Mouse (Mus musculus) right cerebral cortex, postnatal 36 days (tissue): ENCODE results near the gene Prkaa1.
"Not testable (repeated sequence)": the region's sequence is repeated elsewhere in the genome, so short reads cannot be mapped to it uniquely, and the experiment has no call there.

ENCODE experiments used
- DNase-seq, 2 experiments: peaks; one replicate each; pipeline ENCODE4 v3.0.0; 2022; ENCODE audit warnings: low spot score in 2 of 2, mixed read lengths in 1 of 2

The Prkaa1 gene

DNA sequence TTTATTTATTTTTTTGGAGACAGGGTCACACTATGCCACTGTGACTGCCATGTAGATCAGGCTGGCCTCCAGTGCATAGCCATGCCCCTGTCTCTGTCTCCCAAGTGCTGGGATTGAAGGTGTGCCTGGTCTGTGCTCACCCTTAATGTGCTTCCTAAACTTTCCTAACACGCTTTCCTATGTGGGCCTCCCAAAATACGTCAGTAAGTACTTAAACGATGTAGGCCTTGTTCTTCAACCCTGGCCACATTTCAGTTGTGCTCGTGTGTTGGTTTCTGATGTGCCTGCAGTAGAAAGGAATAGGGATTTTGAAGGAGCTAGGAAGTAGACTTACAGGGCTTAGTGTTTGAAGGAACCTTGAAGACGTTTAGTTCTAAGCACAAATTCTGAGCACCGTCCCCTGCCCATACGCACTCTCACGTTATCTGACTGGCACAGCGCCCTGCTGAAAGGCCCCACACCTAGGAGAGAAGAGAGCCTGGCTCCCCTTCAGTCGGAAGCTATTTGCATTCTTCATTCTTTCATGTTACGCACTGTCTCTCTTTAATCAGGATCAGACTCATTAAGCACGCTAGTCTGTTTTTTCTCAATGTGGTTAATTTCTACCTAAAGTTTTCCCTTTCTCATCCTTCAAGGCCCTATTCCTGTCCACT lies 21.6 kb downstream of the Prkaa1 start:
- DNase-seq: no peak

DNA sequence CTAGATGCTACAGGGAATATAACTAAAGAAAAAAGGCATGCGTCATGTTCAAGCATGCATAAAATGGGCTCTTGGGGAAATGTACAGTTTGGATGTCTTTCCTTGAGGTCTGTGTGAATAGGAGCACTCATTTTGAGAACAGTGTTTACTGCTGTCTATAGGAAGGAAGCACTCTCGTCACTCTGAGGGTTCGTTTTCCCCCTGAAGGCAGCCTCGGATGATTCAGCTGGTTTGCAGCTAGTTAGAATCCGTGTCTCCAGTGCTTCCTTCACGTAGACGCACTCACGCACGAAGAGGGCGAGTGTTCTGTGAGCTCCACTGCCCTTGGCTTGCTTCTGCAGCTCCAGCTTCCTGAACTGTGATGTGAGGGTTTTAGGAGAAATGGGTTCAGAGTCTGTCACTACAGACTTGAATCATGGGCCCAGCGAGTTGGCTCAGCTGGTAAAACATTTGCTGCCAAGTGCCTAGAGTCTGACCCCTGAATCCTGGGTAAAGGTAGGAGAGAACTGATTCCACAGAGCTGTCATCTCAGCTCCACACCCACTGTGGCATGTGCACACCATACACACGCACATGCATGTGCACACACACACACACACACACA lies 29.7 kb downstream of the Prkaa1 start:
- no peak for DNase-seq

- no peak for DNase-seq
These were observed 41.1 kb downstream of the Prkaa1 start for GRCm38 (mm10) chr15:5184668-5185330.

DNA sequence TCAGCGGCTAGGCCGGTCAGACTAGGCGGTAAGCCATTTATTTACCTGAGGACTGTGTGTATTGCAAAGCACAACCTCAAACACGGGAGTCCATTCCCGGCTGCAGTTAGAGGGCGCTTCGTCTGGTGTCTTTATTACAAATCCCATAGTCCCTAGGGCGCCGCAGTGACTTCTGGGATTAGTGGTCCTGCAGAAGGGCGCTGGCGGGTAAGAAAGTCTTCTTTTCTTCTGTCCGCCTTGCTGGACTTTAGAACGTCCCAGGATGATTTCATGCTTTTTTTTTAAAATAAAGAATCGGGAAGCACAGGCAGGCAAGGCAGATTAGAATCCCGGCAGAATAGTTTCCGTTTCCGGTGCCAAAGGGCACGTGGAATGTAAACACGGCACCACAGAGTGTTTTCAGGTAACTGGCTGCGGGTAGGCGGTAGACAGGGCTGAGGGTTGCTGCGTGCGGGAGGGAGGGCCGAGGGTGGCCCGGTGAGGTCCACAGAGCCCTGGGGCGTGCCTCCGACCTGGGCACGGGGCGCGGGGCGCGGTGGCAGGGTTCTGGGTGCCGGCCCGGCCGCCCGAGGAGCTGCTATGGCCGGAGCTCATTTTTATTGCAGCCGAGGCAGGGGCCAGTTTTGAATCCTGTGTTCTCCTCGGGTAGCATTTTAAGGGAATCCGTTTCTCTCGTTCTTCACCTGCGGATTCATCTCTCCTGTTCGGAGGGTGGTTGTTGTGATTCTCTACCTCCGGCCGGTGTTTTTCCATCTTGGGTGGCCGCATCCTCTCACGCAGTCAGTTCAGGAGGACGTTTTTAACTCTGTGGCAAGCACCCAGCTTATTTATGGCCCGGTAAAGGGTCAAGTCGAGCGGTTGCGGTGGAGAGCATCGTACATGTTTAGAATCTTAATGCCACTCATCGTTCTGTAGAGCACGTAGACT lies 42.0 kb downstream of the Prkaa1 start, which contains the start of gene Ttc33:
TSS of gene Ttc33 (plus strand) at position 160 of the 927 bp plus-strand sequence.
- DNase-seq: peak; percentile 69 to 79

DNA sequence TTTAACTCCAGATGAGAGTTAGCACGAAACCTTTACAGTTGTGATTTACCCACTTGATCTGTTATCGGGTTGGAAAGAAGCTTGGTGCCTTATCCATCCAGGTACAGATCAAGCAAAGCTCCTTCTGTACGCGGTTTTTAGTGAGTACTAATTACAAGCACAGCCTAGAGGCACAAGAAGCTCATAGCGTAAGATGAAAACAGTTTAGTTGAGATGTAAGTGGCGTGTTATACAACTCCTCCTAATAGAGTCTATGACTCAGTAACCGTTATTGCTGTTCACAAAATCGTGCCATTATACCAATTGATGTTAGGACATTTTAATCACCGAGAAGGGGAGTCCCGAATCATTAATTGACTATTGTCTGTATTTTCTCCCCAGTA lies 42.6 kb downstream of the Prkaa1 start:
- DNase-seq: no peak

GRCm38 (mm10) chr15:5187116-5187515 lies 43.5 kb downstream of the Prkaa1 start:
- DNase-seq: no peak

DNA sequence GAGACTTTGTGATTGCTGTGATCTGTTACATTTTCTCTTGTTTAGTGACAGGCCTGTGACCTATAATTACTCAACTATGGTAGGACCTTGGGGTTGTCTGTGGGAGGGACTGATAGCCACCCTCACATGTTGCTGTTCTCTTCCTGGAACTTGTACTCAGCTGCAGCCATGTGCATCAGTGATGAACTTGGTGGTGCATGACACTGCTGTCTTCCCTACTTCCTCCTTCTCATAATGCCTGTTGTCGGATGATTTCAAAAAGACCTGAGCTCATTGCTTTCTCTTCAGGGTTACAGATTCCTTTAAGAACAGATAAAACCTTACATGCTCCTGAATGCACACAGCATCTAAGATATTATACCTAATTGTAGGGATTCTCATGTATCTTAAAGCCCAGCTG lies 44.4 kb downstream of the Prkaa1 start:
- no peak for DNase-seq

DNA sequence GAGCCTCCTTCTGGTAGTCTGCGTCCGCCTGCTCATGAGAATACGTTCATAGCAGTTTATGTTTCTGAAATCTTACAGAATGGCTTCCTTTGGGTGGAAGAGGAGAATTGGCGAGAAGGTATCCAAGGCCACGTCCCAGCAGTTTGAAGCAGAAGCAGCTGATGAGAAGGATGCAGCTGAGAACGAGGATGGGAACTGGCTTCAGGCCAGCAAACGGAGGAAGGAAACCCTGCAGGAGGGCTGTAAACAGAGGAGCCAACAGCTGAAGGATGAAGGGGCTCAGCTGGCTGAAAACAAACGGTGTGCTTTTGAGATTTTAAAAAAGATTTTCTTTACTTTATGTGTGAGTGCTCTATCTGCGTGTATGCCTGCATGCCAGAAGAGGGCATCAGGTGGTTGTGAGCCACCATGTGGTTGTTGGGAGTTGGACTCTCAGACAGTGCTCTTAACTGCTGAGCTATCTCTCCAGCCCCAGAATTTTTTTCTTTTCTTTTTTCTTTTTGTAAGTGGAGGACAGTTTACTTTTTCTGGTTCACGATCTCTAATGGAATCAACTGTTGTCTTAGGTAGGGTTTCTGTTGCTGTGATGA lies 45.9 kb downstream of the Prkaa1 start:
- no peak for DNase-seq

DNA sequence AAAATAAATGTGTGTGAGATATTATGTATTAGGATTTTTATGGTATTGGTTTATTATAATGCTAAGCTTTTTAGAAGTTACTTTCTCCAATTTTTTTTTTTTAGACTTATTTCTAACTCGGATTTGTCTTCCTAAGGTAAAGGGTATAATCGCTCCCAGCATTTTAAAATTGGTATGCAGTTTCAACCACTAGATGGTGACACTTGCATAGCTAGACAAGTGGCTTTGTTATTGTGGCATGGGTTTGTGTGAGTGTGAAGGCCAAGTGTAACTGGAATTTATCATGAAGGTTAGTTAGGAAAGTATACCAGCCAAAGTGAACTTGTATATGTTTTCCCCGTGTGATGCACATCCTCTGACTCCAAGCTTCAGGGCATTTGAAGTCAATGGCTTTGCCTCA lies 50.2 kb downstream of the Prkaa1 start:
- DNase-seq: no peak

GRCm38 (mm10) chr15:5194446-5194845 lies 50.8 kb downstream of the Prkaa1 start:
- DNase-seq: no peak

DNA sequence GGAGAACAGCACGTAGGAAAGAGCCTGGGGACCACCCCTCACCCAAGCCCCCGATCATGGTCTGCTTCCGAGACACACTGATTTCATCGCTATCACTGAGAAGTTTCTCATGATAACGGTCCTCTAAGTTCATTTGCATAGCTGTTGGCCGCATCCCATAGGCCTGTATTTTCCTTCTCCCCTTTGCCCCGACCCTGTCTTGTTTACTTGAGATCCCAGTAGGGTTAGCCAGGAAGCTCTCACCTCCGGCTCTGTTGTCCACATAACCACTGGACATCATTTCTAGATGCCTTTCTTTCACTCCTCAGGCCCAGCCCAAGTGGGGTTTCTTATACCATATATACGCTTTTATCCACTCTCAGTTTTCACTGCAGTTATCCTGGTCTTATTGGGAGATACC lies 51.3 kb downstream of the Prkaa1 start:
- DNase-seq: no peak

DNA sequence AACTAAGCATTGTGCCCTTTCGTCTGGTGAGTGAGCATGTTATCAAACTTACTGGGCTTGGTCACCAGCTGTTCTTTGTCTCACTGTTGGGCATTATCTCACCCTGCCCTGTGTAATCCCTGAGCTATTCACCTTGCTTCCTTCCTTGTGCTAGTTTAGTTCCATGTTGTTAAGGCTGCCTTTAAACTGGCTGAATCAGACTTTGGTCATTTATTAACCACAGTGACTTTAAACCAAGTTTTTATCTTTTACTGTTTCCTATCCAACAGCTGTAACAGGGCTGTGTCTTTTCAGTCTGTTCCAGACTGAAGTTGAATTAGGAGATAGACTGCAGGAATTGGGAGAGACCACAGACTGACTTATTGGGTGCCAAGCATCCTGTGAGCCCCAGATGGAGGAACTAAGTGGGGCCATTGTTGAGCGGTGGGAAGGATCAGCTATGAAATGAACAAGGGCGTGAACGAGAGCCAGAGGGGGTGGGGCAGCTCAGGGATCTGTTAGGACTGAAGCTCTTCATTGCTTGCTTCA lies 52.4 kb downstream of the Prkaa1 start:
- DNase-seq: no peak

- no peak for DNase-seq
These were observed 53.0 kb downstream of the Prkaa1 start for GRCm38 (mm10) chr15:5196691-5197090.

DNA sequence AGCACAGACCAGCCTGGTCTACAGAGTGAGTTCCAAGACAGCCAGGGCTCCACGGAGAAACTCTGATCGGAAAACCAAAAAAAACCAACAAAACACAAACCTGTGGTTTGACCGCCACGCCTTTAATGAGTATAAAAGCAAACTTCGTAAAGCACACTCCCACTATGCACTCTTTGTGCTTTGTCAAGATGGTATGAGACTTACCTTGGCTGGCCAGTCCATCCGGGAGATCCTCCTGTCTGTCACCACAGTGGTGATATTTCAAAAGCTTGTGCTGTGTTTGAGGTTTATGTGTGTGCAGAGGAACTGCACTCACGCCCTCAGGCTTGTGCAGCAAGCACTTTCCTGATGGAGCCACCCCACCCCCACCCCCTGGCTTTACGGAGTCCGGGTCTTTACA lies 61.6 kb downstream of the Prkaa1 start:
- no peak for DNase-seq

DNA sequence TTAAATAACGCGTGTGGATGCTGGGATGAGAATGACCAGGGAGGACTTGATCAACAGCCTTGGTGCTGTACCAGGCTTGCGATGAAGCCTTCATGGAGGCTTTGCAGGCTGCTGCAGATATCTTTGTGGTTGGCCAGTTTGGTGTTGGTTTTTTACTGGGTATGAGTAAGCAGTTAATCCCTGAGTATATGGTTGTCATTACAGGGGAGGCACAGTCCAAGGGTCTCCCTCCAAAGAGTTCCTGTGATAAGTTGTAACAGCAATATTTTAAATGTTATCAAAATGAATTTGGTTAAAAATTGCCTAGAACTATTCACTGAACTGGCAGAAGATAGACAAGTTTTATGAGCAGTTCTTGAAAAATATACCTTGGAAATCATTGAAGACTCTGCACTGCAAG lies 65.5 kb downstream of the Prkaa1 start:
- DNase-seq: no peak

DNA sequence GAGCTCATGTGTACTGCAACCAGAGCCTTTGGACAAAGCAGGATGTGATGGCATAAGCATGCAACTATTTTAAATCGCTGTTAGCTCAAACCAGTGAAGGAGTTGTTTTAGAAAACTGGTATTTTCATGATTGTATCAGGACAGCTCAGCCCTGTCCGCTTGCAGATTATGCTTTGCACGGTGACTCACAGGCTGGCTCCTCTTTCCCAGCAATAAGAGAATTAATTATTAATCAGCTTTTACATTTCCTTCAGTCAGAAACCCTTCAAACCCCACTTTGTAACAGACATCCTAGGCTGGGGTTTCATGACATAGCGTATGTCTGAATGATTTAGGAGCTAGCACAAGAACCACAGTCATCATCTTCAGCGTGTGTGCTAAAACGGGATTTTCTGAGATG lies 76.8 kb downstream of the Prkaa1 start:
- no peak for DNase-seq

DNA sequence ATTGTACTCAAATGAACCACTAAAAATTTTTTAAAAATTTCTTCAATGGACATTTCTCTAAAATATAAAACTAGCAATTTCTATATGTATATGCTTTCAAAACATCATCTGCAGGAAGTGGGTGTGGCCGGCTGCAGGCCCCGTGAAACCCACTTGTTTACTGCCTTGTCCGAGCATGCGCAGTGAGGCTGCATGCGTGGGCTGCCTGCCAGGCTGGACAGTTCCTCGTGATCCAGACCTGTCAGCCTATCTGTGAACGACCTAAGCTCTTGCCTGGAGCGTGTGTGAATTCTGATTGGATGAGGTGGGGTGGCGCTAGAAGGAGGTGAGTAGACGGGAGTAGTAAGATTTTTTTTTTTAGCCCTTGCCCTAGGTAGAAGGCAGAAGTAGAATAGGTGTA lies 87.1 kb downstream of the Prkaa1 start:
- not testable (repeated sequence) for DNase-seq
